Mouse (Mus musculus): ENCODE data around the gene Pidd1.

DNA sequence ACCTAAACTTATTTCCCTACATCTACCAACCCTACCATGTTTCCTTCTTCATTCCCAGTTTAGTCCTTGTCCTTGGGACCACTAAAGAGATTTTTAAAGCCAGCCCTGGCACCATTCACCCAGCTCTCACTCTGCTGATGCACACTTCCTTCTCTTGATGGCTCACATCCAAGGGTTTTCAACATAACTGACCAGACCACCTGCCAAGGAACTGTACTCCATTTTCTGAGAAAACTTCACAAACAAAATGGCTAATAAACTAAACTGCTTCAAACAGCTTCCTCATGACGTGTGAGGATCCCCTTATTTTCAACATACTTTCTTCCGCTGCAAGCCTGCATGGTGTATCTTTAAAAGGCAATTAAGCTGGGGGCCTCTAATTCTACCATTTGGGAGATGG lies 9.8 kb upstream of the Pidd1 start:
- TF ChIP-seq POLR2A (IDR thresholded peaks at IDR 0.05; ENCODE audit: borderline replicate concordance, control insufficient read depth, low read depth, low read length) = no peak
- no peak for TF ChIP-seq CTCF (IDR thresholded peaks at IDR 0.05; ENCODE audit: control insufficient read depth, insufficient read depth, low read length)

Measured in bone marrow, adult 2 months (tissue).